Mouse (Mus musculus): ENCODE measurements around the gene Peg10. TPM values are rescaled to one million over a fixed set of nuclear protein-coding genes. Genes with fewer than 3 reads are reported as not detected.
A peak's percentile ranks its signal among the peaks of the same experiment; 100 is the strongest.

The Peg10 gene
- total RNA-seq, 1 experiment: 225 TPM

DNA sequence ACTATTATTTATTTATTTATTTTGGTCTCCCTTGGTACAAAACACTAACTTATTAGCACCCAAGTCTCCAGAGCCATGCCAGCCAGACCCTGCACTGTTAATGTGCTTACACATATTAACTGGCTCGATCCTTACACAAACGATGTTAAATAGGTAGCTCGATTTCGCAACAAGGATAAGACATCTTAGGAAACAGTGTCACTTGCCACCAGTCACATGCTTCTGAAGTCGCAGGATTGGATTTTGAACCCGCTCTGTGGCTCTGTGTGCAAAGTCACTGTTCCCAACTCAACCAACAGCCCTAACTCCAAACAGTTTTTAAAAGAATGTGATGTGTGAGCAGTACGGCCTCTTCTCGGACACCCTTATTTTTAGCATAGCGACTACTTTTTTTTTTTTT, 10.7 kb upstream of the Peg10 start:
- no peaks in the 10 kb centered on the region for H3K9me3 ChIP-seq (ENCODE audit: control insufficient read depth, insufficient read depth, low read depth, low read length)
- H3K27ac ChIP-seq (ENCODE audit: insufficient read depth, low read depth, low read length, poor library complexity, severe bottlenecking): no peak overlapping the region
- H3K36me3 ChIP-seq (ENCODE audit: control insufficient read depth, insufficient read depth, low read length, poor library complexity, severe bottlenecking): no peaks in the 10 kb centered on the region
- no peak for DNase-seq (ENCODE audit: low read depth, low spot score)
- H3K9ac ChIP-seq (ENCODE audit: insufficient read depth, low read depth, low read length, poor library complexity, severe bottlenecking): no peak overlapping the region
- in situ Hi-C loops (cut with MboI; ENCODE audit: low sequenced_read_pairs in 2 of 2, unreplicated experiment in 2 of 2): no loop called here
- H3K4me1 ChIP-seq (ENCODE audit: control insufficient read depth in 2 of 2, insufficient read depth in 2 of 2, low read length in 2 of 2, poor library complexity in 1 of 2): peaks cover 15 to 17% of the 10 kb centered on the region in 2 experiments
- no peak overlapping the region for H3K4me3 ChIP-seq (ENCODE audit: insufficient read depth in 1 of 2, low read depth in 1 of 2, low read length in 2 of 2, poor library complexity in 1 of 2, severe bottlenecking in 1 of 2)
- TF ChIP-seq HCFC1 (IDR thresholded peaks at IDR 0.05; ENCODE audit: borderline replicate concordance, insufficient read depth, low read length): no peak
- TF ChIP-seq ZC3H11A (IDR thresholded peaks at IDR 0.05; ENCODE audit: borderline replicate concordance, low read depth, low read length): no peak

DNA sequence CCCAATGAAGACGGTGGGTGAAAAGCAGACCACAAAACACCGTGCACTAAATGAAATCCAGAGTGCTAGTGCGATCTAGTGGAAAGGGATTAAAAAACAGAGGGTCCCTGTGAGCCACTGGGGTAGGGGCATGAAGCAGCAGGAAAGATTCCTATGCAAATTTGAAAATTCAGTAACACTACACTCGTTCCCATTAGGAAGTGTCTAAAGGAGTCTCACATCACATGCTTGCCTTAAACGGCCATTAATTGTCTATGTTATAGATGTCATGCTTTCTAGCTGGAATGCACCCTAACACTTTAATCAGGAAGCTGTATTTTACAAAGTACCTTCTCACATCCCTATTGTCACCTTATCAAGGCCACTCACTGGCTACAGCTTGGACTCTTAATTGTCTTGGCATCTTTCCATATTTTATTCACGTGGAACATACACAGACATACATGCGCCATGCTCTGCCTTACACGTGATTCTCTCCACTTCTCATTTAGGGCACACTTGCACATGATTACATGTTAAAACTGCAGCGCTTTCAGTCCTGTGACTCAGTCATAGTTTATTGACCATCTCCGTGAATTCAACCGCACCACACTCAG, 9.0 kb upstream of the Peg10 start:
- H3K4me3 ChIP-seq (ENCODE audit: insufficient read depth in 1 of 2, low read depth in 1 of 2, low read length in 2 of 2, poor library complexity in 1 of 2, severe bottlenecking in 1 of 2): no peak overlapping the region
- no peaks in the 10 kb centered on the region for H3K9me3 ChIP-seq (ENCODE audit: control insufficient read depth, insufficient read depth, low read depth, low read length)
- no peak for TF ChIP-seq ZC3H11A (IDR thresholded peaks at IDR 0.05; ENCODE audit: borderline replicate concordance, low read depth, low read length)
- no peak for TF ChIP-seq HCFC1 (IDR thresholded peaks at IDR 0.05; ENCODE audit: borderline replicate concordance, insufficient read depth, low read length)
- TF ChIP-seq MAFK (IDR thresholded peaks at IDR 0.05; ENCODE audit: insufficient read depth, low read depth, low read length): no peak
- no peak for TF ChIP-seq ZNF384 (IDR thresholded peaks at IDR 0.05; ENCODE audit: low read depth, low read length)
- no peak for TF ChIP-seq CHD2 (IDR thresholded peaks at IDR 0.05; ENCODE audit: low read depth, low read length)
- no peak overlapping the region for H3K9ac ChIP-seq (ENCODE audit: insufficient read depth, low read depth, low read length, poor library complexity, severe bottlenecking)
- in situ Hi-C loops (cut with MboI; ENCODE audit: low sequenced_read_pairs in 2 of 2, unreplicated experiment in 2 of 2): no loop called here
- peaks cover 13 to 15% of the 10 kb centered on the region in 2 experiments for H3K4me1 ChIP-seq (ENCODE audit: control insufficient read depth in 2 of 2, insufficient read depth in 2 of 2, low read length in 2 of 2, poor library complexity in 1 of 2)
- no peaks in the 10 kb centered on the region for H3K36me3 ChIP-seq (ENCODE audit: control insufficient read depth, insufficient read depth, low read length, poor library complexity, severe bottlenecking)
- H3K27ac ChIP-seq (ENCODE audit: insufficient read depth, low read depth, low read length, poor library complexity, severe bottlenecking): no peak overlapping the region
- DNase-seq (ENCODE audit: low read depth, low spot score): no peak

DNA sequence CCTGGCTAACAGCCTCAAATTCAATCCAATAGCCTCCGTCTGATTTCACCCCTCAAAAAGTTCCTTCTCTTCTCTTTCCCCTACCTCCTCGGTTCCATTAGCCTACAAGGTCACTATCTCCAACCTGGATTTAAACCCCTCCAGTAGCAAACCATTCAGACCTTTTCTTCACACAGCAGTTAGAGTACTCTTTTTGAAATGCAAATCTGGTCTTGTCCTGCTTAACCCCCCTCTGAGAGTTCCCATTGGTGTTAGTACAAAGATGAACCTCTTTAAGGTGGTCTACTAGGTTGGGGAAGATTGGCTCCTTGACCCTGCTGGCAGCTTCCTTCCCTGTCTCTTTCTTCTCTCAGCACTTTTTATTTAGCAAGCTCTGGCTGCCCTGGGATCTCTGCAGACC, 8.4 kb upstream of the Peg10 start:
- H3K9ac ChIP-seq (ENCODE audit: insufficient read depth, low read depth, low read length, poor library complexity, severe bottlenecking): no peak overlapping the region
- H3K9me3 ChIP-seq (ENCODE audit: control insufficient read depth, insufficient read depth, low read depth, low read length): no peaks in the 10 kb centered on the region
- no peak overlapping the region for H3K4me3 ChIP-seq (ENCODE audit: insufficient read depth in 1 of 2, low read depth in 1 of 2, low read length in 2 of 2, poor library complexity in 1 of 2, severe bottlenecking in 1 of 2)
- TF ChIP-seq CHD2 (IDR thresholded peaks at IDR 0.05; ENCODE audit: low read depth, low read length) (0 out of 2 replicates have a peak, but pooled peaks have one; percentile 43), ZNF384 (IDR thresholded peaks at IDR 0.05; ENCODE audit: low read depth, low read length) (0 out of 2 replicates have a peak, but pooled peaks have one; percentile 26), HCFC1 (IDR thresholded peaks at IDR 0.05; ENCODE audit: borderline replicate concordance, insufficient read depth, low read length) (no peak)
- in situ Hi-C loops (cut with MboI; ENCODE audit: low sequenced_read_pairs in 2 of 2, unreplicated experiment in 2 of 2): no loop called here
- H3K36me3 ChIP-seq (ENCODE audit: control insufficient read depth, insufficient read depth, low read length, poor library complexity, severe bottlenecking): no peaks in the 10 kb centered on the region
- peaks cover 13 to 15% of the 10 kb centered on the region in 2 experiments for H3K4me1 ChIP-seq (ENCODE audit: control insufficient read depth in 2 of 2, insufficient read depth in 2 of 2, low read length in 2 of 2, poor library complexity in 1 of 2)
- DNase-seq (ENCODE audit: low read depth, low spot score): no peak
- no peak overlapping the region for H3K27ac ChIP-seq (ENCODE audit: insufficient read depth, low read depth, low read length, poor library complexity, severe bottlenecking)

DNA sequence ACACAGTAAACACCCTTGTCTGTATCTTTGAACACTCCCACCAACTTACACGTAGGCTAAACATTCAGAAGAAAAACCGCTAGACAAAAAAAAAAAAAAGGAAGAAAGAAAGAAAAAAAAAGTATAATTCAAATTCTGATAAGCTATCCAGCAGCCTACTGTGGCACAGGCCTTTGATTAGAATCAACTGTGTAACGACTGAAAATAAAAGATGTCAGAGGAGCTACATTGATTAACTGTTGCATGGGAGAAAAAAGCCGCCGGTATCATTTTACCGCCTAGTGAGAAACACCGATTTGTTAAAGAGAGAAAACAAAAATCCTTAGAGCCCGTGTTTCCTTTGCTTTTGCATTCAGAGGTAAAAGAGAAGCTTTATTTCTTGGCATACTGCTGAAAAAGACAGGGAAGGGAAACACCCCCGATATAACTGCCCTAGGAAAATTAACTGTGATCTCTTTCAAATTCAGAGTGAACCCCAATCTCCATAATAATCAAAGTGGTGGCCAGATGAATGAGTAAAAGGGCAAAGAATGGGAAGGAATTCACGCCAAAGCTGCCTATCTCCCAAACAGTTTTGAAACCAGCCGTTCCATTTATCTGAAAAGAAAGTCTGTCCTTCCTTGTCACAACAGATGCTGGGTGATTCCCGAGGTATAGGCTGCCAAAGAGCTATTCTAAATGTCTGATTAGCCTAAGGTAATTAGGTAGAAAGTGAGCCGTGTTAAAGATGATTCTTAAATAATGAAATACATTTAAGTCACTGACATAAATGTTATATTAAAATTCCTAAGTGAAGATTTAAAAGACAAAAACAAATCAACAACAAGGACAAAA, 7.4 kb upstream of the Peg10 start:
- Histone ChIP-seq H3K27ac (ENCODE audit: insufficient read depth, low read depth, low read length, poor library complexity, severe bottlenecking) (no peak overlapping the region), H3K36me3 (ENCODE audit: control insufficient read depth, insufficient read depth, low read length, poor library complexity, severe bottlenecking) (no peaks in the 10 kb centered on the region), H3K4me3 (ENCODE audit: insufficient read depth in 1 of 2, low read depth in 1 of 2, low read length in 2 of 2, poor library complexity in 1 of 2, severe bottlenecking in 1 of 2) (no peak overlapping the region), H3K9me3 (ENCODE audit: control insufficient read depth, insufficient read depth, low read depth, low read length) (no peaks in the 10 kb centered on the region), H3K9ac (ENCODE audit: insufficient read depth, low read depth, low read length, poor library complexity, severe bottlenecking) (no peak overlapping the region), H3K4me1 (ENCODE audit: control insufficient read depth in 2 of 2, insufficient read depth in 2 of 2, low read length in 2 of 2, poor library complexity in 1 of 2) (peaks cover 9 to 15% of the 10 kb centered on the region in 2 experiments)
- in situ Hi-C loops (cut with MboI; ENCODE audit: low sequenced_read_pairs in 2 of 2, unreplicated experiment in 2 of 2): no loop called here
- TF ChIP-seq CHD2 (IDR thresholded peaks at IDR 0.05; ENCODE audit: low read depth, low read length) (no peak), ZC3H11A (IDR thresholded peaks at IDR 0.05; ENCODE audit: borderline replicate concordance, low read depth, low read length) (no peak), HCFC1 (IDR thresholded peaks at IDR 0.05; ENCODE audit: borderline replicate concordance, insufficient read depth, low read length) (no peak), ZNF384 (IDR thresholded peaks at IDR 0.05; ENCODE audit: low read depth, low read length) (no peak), MAFK (IDR thresholded peaks at IDR 0.05; ENCODE audit: insufficient read depth, low read depth, low read length) (no peak)
- DNase-seq (ENCODE audit: low read depth, low spot score): no peak

Measured in ES-E14 (cell line).